Mouse (Mus musculus): ENCODE measurements around the gene Faf2.

The Faf2 gene

GRCm38 (mm10) chr13:54680184-54680853 is 58.7 kb downstream of the Faf2 start:
- DNase-seq (ENCODE audit: low spot score): no peak

- no peak for DNase-seq (ENCODE audit: low spot score)
Observed at GRCm38 (mm10) chr13:54681291-54681690, 59.7 kb downstream of the Faf2 start.

GRCm38 (mm10) chr13:54683301-54683700 is 61.7 kb downstream of the Faf2 start:
- DNase-seq (ENCODE audit: low spot score): no peak

GRCm38 (mm10) chr13:54684140-54684896 is 62.7 kb downstream of the Faf2 start:
- no peak for DNase-seq (ENCODE audit: low spot score)

- no peak for DNase-seq (ENCODE audit: low spot score)
Observed at GRCm38 (mm10) chr13:54685174-54685573, 63.6 kb downstream of the Faf2 start.

GRCm38 (mm10) chr13:54686139-54687053 is 64.8 kb downstream of the Faf2 start:
- no peak for DNase-seq (ENCODE audit: low spot score)

- DNase-seq (ENCODE audit: low spot score): peak; percentile 61
Observed at GRCm38 (mm10) chr13:54687096-54687495, 65.5 kb downstream of the Faf2 start.

GRCm38 (mm10) chr13:54687575-54688424 is 66.2 kb downstream of the Faf2 start:
- peak; percentile 96 for DNase-seq (ENCODE audit: low spot score)

GRCm38 (mm10) chr13:54690151-54690740 is 68.7 kb downstream of the Faf2 start:
- DNase-seq (ENCODE audit: low spot score): no peak

- no peak for DNase-seq (ENCODE audit: low spot score)
Observed at GRCm38 (mm10) chr13:54691737-54692136, 70.2 kb downstream of the Faf2 start.

- no peak for DNase-seq (ENCODE audit: low spot score)
Observed at GRCm38 (mm10) chr13:54692711-54693557, 71.3 kb downstream of the Faf2 start.

- peak; percentile 98 for DNase-seq (ENCODE audit: low spot score)
Observed at GRCm38 (mm10) chr13:54693558-54694347, 72.2 kb downstream of the Faf2 start, which contains the start of gene Rnf44. Gene Rnf44, minus strand, starts transcription at chr13:54693907.

- DNase-seq (ENCODE audit: low spot score): peak; percentile 84
Observed at GRCm38 (mm10) chr13:54694348-54695060, 72.9 kb downstream of the Faf2 start.

GRCm38 (mm10) chr13:54695479-54696230 is 74.1 kb downstream of the Faf2 start:
- DNase-seq (ENCODE audit: low spot score): no peak

GRCm38 (mm10) chr13:54701243-54701642 is 79.7 kb downstream of the Faf2 start, which contains the start of gene Cdhr2:
Gene Cdhr2, plus strand, starts transcription at chr13:54701461.
- no peak for DNase-seq (ENCODE audit: low spot score)

- DNase-seq (ENCODE audit: low spot score): no peak
Observed at GRCm38 (mm10) chr13:54702507-54702906, 80.9 kb downstream of the Faf2 start.

GRCm38 (mm10) chr13:54704890-54705289 is 83.3 kb downstream of the Faf2 start:
- DNase-seq (ENCODE audit: low spot score): no peak

GRCm38 (mm10) chr13:54710866-54711265 is 89.3 kb downstream of the Faf2 start:
- no peak for DNase-seq (ENCODE audit: low spot score)
